Mouse (Mus musculus): ENCODE results near the gene Taok3.

DNA sequence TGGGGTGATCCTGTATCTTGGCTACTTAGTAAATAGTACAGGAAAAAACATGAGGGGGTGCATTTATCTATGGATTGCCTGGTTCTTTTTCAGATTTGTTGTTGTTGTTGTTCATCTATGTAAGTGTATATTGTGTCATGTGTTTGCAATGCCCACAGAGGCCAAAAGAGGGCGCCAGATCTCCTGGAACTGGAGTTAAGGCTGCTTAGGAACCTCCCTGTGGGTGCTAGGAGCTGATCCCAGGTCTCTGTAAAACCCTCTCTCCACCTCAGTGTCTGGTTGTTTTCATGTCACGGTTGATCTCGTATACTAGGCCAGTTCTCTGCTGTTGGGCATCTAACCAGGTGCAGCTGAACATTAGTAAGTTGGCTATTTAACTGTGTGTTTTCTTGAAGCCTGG, 78.5 kb downstream of the Taok3 start:
- TF ChIP-seq CTCF (IDR thresholded peaks at IDR 0.05; ENCODE audit: control insufficient read depth, insufficient read depth, insufficient read length) (no peak), MYOD1 (IDR thresholded peaks at IDR 0.05; ENCODE audit: control insufficient read depth, insufficient read length, low read depth) (no peak), FOSL1 (IDR thresholded peaks at IDR 0.05; ENCODE audit: insufficient read depth, low read length, poor library complexity, severe bottlenecking) (no peak), MAX (IDR thresholded peaks at IDR 0.05) (no peak), USF1 (IDR thresholded peaks at IDR 0.05; ENCODE audit: low read depth) (no peak), MYOG (IDR thresholded peaks at IDR 0.05; ENCODE audit: control insufficient read depth, extremely low read depth, insufficient read length) (no peak)
